Mouse (Mus musculus) heart, embryonic 10.5 days (tissue): ENCODE measurements at regions not wholly inside any gene's neighbourhood (a gene's known extent, or its start where the extent isn't known, plus 50 kb on each side); places are given as distances from the start of the nearest gene placed in this dataset.

Source experiments
- DNase-seq: peaks from one replicate; pipeline ENCODE4 v3.0.0-alpha.2; 2017; ENCODE audit warnings: low spot score
- H3K27ac ChIP-seq: fragments of 300-500 bp; sonication (generic); 2 replicates; pipeline ENCODE4 v1.5.1; 2016; ENCODE audit warnings: mild to moderate bottlenecking
- H3K27me3 ChIP-seq: fragments of 300-500 bp; sonication (generic); 2 replicates; pipeline ENCODE4 v1.6.1; 2016; ENCODE audit warnings: mild to moderate bottlenecking; ENCODE audit not compliant: poor library complexity, insufficient read depth, severe bottlenecking
- H3K36me3 ChIP-seq: fragments of 300-500 bp; sonication (generic); 2 replicates; pipeline ENCODE4 v1.6.1; 2016; ENCODE audit warnings: mild to moderate bottlenecking, moderate library complexity
- H3K4me1 ChIP-seq: fragments of 300-500 bp; sonication (generic); 2 replicates; pipeline ENCODE4 v1.6.1; 2016; ENCODE audit warnings: mild to moderate bottlenecking
- H3K4me3 ChIP-seq: fragments of 300-500 bp; sonication (generic); 2 replicates; pipeline ENCODE4 v1.5.1; 2016; ENCODE audit warnings: mild to moderate bottlenecking, moderate library complexity
- H3K9me3 ChIP-seq: fragments of 300-500 bp; sonication (generic); 2 replicates; pipeline ENCODE4 v1.6.1; 2016; ENCODE audit warnings: mild to moderate bottlenecking, moderate library complexity
- WGBS: fragments of 180-500 bp; shearing (Covaris S2); methylation state at CpG from one replicate; pipeline ENCODE4 v1.1.7; 2016; 5-methylcytosine and 5-hydroxymethylcytosine counted together

DNA sequence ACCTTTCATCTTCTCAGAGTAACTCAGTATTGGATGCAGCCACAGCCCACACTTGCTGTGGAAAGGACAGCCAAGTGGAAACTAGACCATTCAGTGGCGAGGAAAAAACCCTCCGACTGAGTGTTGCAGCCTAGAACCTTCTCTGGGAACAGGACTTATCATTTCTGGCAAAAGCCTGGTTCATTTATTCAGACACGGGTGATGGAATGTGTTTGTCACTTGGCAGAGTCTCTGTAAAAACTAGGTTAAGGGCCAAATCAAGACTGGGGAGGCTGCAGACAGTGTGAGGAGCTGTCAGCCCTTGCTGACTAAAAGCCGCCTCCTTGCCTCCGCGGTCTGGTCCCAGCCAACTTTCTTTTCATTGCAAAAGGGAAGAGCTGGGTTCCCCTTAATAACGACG lies 212.3 kb upstream of the Pgrmc2 start:
- Histone ChIP-seq H3K27ac (no peak overlapping the region), H3K4me1 (no peaks in the 10 kb centered on the region), H3K9me3 (no peaks in the 10 kb centered on the region), H3K27me3 (no peaks in the 10 kb centered on the region), H3K36me3 (no peaks in the 10 kb centered on the region), H3K4me3 (no peak overlapping the region)
- WGBS = 66% methylated on average over 8 of the region's 8 CpGs
- no peak for DNase-seq

DNA sequence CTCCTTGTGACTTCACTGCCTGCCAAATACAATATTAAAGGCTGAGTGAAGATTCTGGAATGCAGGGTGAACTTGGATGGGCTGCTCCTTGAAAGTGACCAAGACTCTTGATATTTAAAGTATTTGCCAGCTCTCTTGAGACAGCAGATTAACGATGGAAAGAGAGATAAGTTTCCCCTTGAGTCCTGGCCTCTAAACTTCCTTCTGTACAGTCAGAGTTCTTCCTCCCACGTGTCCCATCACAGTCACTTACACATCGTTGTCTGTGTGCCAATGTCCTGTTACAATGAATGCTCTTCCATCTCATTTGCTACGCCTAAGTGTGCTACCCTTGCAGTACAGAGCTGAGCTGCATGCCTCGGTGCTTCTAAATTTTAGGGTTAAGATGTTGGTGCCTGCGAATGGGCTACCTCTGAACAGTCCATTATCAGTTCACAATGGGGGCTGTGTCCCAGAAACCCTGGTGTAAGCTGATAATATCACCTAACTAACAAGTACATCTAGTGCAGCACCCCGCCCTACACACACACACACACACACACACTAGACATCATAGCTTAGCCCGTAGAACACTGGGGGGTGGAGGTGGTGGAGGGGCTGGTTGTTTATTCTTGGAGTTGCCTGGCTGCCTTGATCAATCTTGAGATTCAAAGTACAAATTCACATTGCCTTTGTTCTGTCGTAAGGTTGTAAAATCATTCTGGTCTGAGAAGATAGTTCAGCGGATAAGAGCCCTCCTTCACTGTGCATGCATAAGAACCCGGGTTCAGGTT lies 207.9 kb upstream of the Pgrmc2 start:
- H3K36me3 ChIP-seq = no peaks in the 10 kb centered on the region
- H3K27ac ChIP-seq = no peak overlapping the region
- no peak overlapping the region for H3K4me3 ChIP-seq
- H3K9me3 ChIP-seq = no peaks in the 10 kb centered on the region
- H3K4me1 ChIP-seq = 0 out of 2 replicates have a peak, but pooled peaks cover 3% of the 10 kb centered on the region
- WGBS = 80% methylated on average over 11 of the region's 11 CpGs
- no peak for DNase-seq
- H3K27me3 ChIP-seq = no peaks in the 10 kb centered on the region

DNA sequence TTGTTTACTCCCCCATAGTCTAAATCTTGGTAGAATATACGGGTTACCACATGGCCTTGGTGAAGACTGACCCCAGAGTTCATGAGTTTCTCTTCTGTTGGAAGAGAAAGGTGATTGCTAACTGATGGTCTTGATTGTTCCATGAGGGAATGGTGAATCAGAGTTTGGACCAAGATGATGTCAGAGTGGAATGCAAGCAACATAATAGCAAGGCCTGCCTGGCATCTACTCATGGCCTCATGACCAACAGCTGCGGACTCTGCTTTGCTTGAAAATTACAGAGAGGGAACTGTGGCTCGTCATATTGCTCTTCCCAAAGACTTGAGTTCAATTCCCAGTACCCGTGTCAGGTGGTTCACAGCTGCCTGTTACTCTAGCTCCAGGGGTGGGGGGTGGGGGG lies 205.9 kb upstream of the Pgrmc2 start:
- H3K27me3 ChIP-seq = no peaks in the 10 kb centered on the region
- no peak for DNase-seq
- WGBS = 82% methylated on average over 4 of the region's 4 CpGs
- H3K4me3 ChIP-seq = no peak overlapping the region
- no peaks in the 10 kb centered on the region for H3K36me3 ChIP-seq
- no peak overlapping the region for H3K27ac ChIP-seq
- no peaks in the 10 kb centered on the region for H3K9me3 ChIP-seq
- peaks cover 7% of the 10 kb centered on the region for H3K4me1 ChIP-seq

DNA sequence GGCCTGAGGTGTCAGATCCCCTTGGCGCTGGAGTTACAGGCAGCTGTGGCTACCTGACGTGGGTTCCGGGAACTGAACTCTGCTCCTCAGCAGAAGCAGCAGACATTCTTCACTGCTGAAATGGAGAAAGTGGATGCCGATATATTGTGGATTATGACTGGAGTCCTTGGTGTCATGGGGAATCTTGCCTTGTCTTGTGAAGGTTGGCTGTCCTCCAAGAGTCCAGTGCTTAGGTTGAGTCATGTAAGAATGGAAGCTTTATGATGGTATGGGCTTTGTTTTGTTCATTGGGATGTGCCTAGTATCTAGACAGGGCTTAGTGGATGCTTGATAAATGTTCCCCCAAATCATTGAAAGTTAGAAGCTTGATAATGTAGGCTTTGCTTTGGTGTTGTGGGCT lies 205.2 kb upstream of the Pgrmc2 start:
- DNase-seq = no peak

DNA sequence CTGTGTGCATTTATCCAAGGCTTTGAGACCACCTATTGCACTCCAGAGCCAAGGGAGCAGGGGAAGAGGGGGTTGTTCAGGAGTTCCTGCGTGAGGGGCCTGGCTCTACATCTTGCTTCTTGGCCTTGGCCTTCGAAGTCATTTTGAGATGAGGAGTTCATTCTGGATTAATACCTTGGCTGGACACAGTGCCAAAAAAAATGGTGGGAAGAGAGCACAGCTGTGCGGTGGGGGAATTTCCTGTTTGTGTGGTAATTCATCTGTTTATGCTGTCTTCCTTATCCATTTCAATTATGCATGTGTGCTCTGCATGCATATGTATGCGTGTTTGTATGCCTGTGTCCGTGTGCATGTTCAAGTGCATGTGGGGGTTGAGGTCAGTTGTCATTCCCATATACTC lies 202.5 kb upstream of the Pgrmc2 start:
- Histone ChIP-seq H3K4me3 (no peak overlapping the region), H3K9me3 (no peaks in the 10 kb centered on the region), H3K27me3 (no peaks in the 10 kb centered on the region), H3K36me3 (no peaks in the 10 kb centered on the region), H3K4me1 (peaks cover 7% of the 10 kb centered on the region), H3K27ac (no peak overlapping the region)
- DNase-seq = no peak
- 84% methylated on average over 5 of the region's 5 CpGs for WGBS

More for the DNA sequence above, 205.2 kb upstream of the Pgrmc2 start:
- 90% methylated on average over 4 of the region's 4 CpGs for WGBS
- Histone ChIP-seq H3K9me3 (no peaks in the 10 kb centered on the region), H3K4me3 (no peak overlapping the region), H3K36me3 (no peaks in the 10 kb centered on the region), H3K27me3 (no peaks in the 10 kb centered on the region), H3K4me1 (peaks cover 7% of the 10 kb centered on the region), H3K27ac (no peak overlapping the region)

DNA sequence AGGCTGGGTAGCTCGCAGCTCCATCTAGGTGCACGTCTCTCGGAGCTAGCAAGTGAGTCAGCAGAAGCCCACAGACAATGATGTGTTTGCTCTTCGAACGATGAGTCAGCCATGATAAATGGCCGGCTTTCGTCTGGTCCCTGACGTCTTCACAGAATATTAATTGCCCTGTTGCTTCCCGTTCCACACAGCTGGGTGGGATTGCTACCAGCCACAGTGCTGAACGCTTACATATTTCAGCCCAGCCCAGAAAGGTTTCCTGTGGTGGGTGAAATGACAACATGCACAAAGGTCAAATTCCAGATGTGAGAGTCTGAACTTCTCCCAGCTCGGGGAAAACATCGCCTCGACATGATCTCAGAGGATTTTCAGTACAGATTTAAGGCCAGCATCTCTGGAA lies 202.1 kb upstream of the Pgrmc2 start:
- WGBS = 56% methylated on average over 13 of the region's 13 CpGs
- no peak for DNase-seq
- H3K4me1 ChIP-seq = peaks cover 7% of the 10 kb centered on the region
- no peaks in the 10 kb centered on the region for H3K9me3 ChIP-seq
- no peaks in the 10 kb centered on the region for H3K36me3 ChIP-seq
- H3K27me3 ChIP-seq = no peaks in the 10 kb centered on the region
- no peak overlapping the region for H3K4me3 ChIP-seq
- H3K27ac ChIP-seq = no peak overlapping the region

DNA sequence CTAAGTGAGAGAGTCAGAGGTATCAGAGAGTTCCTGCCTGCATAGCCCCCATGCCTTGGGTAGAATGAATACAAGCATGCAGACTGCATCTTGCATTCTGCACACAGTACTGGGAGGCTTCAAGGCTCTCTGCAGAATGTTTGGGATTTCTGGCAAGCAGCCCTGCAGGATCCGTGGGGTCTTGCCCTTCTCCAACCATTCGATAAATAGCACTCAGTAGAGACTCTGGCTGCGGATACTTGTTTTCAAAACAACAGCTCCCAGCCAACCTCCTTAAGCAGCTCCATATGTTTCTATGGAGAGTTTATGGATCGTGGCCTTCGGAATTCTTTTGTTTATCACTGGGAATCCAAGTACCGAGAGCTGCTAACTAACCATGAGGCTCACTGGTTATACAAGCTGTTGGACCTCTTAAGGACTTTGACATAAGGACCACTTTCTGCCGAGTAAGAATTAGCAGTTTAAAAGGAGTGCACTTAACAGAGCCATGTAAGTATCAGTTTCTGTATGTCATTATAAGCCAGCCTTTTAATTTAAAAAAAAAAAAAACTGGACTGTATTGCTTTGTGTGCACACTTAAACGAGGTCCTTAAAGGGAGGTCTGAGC lies 199.7 kb upstream of the Pgrmc2 start:
- H3K27me3 ChIP-seq = no peaks in the 10 kb centered on the region
- H3K4me3 ChIP-seq = no peak overlapping the region
- H3K4me1 ChIP-seq = peaks cover 7% of the 10 kb centered on the region
- WGBS = 64% methylated on average over 8 of the region's 8 CpGs
- DNase-seq = no peak
- H3K36me3 ChIP-seq = no peaks in the 10 kb centered on the region
- no peak overlapping the region for H3K27ac ChIP-seq
- H3K9me3 ChIP-seq = no peaks in the 10 kb centered on the region

DNA sequence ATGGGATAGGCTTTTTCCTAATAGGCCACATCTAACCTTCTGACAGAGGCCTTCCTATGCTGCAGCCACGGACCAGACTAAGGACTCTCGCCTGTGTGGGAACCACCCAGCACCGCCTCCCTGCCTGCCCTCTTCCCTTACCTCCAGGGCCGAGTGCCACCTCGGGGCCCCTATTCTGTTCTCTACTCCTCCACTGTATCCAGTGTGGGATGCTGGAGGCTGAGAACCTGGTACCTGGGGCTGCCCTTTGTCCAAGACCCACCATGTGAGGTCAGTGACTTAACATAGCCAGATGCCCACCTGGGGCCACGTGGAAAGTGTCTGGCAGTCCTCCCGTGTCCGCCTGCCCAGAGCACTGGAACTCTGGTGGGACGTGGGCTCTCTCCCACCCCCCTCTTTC lies 193.2 kb upstream of the Pgrmc2 start:
- Histone ChIP-seq H3K27ac (no peak overlapping the region), H3K36me3 (no peaks in the 10 kb centered on the region)
- 84% methylated on average over 9 of the region's 9 CpGs for WGBS

DNA sequence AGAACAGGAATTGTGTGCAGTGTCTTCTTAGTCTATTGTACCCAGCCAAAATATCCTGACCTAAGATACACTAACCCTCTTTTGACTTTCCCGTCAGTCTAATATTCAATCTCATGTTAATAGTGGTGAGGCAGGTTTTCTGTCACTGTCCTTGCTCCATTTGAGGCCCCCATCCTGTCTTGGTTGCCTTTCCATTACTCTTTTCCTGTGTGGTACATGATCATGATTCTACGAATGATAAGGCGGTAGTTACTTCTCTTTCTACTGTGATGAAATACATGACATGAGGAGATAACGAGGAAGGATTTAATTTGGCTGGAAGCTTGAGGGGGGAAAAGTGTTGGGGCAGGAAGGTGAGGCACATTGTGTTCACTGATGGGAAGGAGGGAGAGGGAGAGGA lies 185.7 kb upstream of the Pgrmc2 start:
- Histone ChIP-seq H3K36me3 (no peaks in the 10 kb centered on the region), H3K27me3 (no peaks in the 10 kb centered on the region), H3K27ac (no peak overlapping the region), H3K4me1 (no peaks in the 10 kb centered on the region), H3K4me3 (no peak overlapping the region), H3K9me3 (no peaks in the 10 kb centered on the region)
- DNase-seq = no peak
- 81% methylated on average over 4 of the region's 4 CpGs for WGBS

More for the DNA sequence above, 193.2 kb upstream of the Pgrmc2 start:
- Histone ChIP-seq H3K27me3 (no peaks in the 10 kb centered on the region), H3K4me3 (no peak overlapping the region), H3K4me1 (no peaks in the 10 kb centered on the region), H3K9me3 (no peaks in the 10 kb centered on the region)
- peak; percentile 61 for DNase-seq

DNA sequence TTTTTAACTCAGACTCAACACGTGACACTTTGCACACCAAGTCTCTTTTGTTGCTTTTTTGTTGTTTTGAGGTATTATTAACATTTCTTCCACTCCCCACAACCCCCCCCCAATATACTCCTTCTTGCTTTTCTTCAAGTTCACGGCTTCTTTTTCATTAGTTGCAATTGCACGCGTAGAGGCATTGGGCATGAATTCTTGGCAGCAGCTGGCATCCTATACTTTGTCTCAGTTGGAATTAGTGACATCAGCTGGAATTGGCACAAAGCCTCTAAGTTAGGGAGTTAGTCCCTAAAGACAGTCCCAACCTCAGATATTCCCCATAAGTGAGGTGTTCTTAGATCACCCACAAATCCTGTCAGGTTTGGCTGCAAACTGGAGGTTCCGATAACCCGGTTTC lies 183.4 kb upstream of the Pgrmc2 start:
- no peak for DNase-seq
- Histone ChIP-seq H3K4me1 (no peaks in the 10 kb centered on the region), H3K4me3 (no peak overlapping the region), H3K27ac (no peak overlapping the region), H3K36me3 (no peaks in the 10 kb centered on the region), H3K27me3 (no peaks in the 10 kb centered on the region), H3K9me3 (no peaks in the 10 kb centered on the region)
- 87% methylated on average over 6 of the region's 6 CpGs for WGBS

DNA sequence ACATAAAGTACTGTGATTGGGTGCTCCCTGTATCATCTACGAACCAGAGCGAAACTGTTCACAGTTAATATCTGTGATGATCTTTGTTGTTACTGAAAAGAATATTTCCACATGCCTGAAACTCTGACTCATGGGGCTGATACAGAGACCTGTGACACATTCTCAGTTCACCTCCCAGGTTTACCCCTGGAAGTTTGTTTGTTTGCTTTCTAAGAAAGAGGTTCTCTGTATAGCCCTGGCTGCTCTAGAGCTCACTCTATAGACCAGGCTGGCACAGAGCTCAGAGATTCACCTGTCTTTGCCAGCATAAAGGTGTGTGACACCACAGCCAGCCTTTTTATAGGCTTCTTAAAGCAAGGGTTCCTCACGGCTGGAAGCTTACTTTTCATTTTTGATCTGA lies 182.6 kb upstream of the Pgrmc2 start:
- WGBS = 80% methylated on average over 3 of the region's 3 CpGs
- H3K27me3 ChIP-seq = no peaks in the 10 kb centered on the region
- no peaks in the 10 kb centered on the region for H3K36me3 ChIP-seq
- no peaks in the 10 kb centered on the region for H3K9me3 ChIP-seq
- no peak overlapping the region for H3K4me3 ChIP-seq
- no peak overlapping the region for H3K27ac ChIP-seq
- no peaks in the 10 kb centered on the region for H3K4me1 ChIP-seq
- no peak for DNase-seq

DNA sequence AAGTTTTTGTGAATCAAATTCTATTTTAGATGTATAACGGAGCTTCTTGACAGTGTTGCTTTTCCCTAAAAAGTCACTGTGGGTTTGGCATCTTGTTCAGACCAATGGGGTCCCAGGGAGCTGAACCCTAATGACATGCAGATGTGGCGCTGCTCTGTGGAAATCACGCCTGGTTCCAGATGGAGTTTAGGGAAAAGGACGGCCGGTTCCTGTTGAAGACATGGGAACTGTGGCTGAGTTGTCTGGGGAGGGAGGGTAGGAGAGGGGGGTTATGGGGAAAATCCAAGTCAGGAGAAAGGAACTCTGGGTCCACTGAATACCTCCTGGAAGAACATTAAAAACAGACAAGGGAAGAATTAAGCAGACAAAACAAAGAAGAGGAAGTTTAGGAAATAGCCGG lies 175.4 kb upstream of the Pgrmc2 start:
- Histone ChIP-seq H3K9me3 (no peaks in the 10 kb centered on the region), H3K27ac (no peak overlapping the region), H3K36me3 (no peaks in the 10 kb centered on the region), H3K27me3 (no peaks in the 10 kb centered on the region), H3K4me3 (no peak overlapping the region), H3K4me1 (no peaks in the 10 kb centered on the region)
- 57% methylated on average over 6 of the region's 6 CpGs for WGBS
- DNase-seq = no peak

DNA sequence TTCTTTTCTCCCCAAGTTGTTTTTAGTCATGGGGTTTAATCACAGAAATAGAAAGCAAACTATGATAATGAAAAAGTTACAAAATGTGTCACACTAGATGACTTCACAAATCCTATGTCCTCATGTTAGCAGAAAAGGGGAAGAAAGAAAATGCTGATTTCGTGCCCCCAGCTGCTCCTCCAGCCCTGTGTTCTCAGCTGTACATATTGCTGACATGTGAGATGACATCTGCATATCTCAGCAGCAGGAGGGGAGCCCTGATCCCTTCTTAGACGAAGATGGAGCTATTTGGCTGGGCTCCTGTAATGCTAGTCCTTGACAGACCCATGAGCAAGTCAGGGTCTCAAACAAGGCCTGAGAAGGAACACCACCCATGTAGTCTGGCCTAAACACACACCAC lies 162.1 kb upstream of the Pgrmc2 start:
- no peaks in the 10 kb centered on the region for H3K27me3 ChIP-seq
- no peaks in the 10 kb centered on the region for H3K36me3 ChIP-seq
- 56% methylated on average over 2 of the region's 2 CpGs for WGBS
- no peaks in the 10 kb centered on the region for H3K9me3 ChIP-seq
- H3K4me1 ChIP-seq = no peaks in the 10 kb centered on the region
- no peak for DNase-seq
- no peak overlapping the region for H3K27ac ChIP-seq
- H3K4me3 ChIP-seq = no peak overlapping the region
